Mouse (Mus musculus) layer of hippocampus, adult 9-11 months (tissue): Measurements from ENCODE around the gene Pdk1.

Experiments
- DNase-seq: peaks from one replicate; pipeline ENCODE4 v3.0.0; 2022

Pdk1 gene

GRCm38 (mm10) chr2:71941005-71941720 lies 68.1 kb downstream of the Pdk1 start:
- DNase-seq = no peak

- DNase-seq = no peak
Measured at GRCm38 (mm10) chr2:71941721-71942087, 68.7 kb downstream of the Pdk1 start.

- no peak for DNase-seq
Measured at GRCm38 (mm10) chr2:71951212-71951611, 78.2 kb downstream of the Pdk1 start.
